Mouse (Mus musculus) bone marrow, adult 2 months (tissue): ENCODE data around the gene Hrh2.

Experiments
- CTCF ChIP-seq: fragments of 200-500 bp; IDR thresholded peaks from 2 replicates; pipeline ENCODE4 v1.5.1; 2011; ENCODE audit warnings: low read length, control low read depth; ENCODE audit not compliant: control insufficient read depth, insufficient read depth
- POLR2A ChIP-seq: fragments of 200-500 bp; IDR thresholded peaks from 2 replicates; pipeline ENCODE4 v1.6.1; 2011; ENCODE audit warnings: low read depth, mild to moderate bottlenecking, control low read depth, low read length, borderline replicate concordance; ENCODE audit not compliant: control insufficient read depth

DNA sequence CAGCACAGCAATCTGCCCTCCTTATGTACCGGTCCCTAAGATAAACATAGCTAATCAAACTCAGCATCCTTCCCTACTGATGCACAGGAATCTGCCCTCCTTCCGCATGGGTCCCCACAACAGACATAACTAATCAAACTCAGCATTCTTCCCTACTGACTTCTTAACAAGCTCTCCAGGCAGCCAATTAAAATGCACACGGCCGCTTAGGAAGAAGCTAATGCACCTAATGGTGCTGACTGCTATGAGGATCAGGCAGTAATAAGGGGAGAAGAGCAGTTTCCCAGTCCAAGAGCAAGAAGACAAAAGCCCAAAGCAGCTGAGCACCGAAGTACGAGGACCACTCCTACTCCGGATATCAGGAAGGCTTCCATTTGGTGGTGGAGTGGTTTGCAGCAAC is 39.0 kb upstream of the Hrh2 start:
- no peak for TF ChIP-seq CTCF
- TF ChIP-seq POLR2A, result no peak
